Mouse (Mus musculus) small intestine, adult 2 months (tissue): ENCODE results near the gene Cntnap2.

Experiments
- CTCF ChIP-seq: fragments of 200-500 bp; IDR thresholded peaks from 2 replicates; pipeline ENCODE4 v1.5.1; 2012; ENCODE audit warnings: low read depth, mild to moderate bottlenecking, control low read depth, inconsistent platforms, low read length, moderate library complexity, mixed read lengths; ENCODE audit not compliant: insufficient replicate concordance, insufficient read length; ENCODE audit errors: extremely low read depth
- POLR2A ChIP-seq: fragments of 200-500 bp; IDR thresholded peaks from 2 replicates; pipeline ENCODE4 v1.6.1; 2012; ENCODE audit warnings: low read depth, mild to moderate bottlenecking, control low read depth, inconsistent platforms, low read length, moderate library complexity

DNA sequence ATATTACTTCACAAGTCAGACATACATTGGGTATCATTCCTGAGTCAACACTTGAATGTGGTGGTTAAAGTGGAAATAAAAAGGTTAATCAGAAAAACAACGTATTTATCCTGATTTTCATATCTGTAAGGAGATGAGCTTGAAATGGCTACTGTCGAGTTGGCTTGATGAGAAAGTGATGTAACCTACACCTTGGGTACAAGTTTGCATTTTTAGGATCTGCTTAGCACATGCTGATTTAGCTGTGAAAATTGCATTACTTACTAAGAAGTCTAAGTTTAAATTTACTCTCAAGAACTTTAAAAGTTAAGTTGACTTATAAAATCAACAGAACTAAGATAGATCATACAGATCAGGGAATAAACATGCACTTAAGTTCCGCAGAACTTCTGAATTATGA, 879.1 kb downstream of the Cntnap2 start:
- TF ChIP-seq CTCF, result no peak
- no peak for TF ChIP-seq POLR2A
